Mouse (Mus musculus): Measurements from ENCODE around the gene Smc4. TPM values are rescaled to one million over a fixed set of nuclear protein-coding genes. Genes with fewer than 3 reads are reported as not detected.
"Not testable (repeated sequence)": the region's sequence is repeated elsewhere in the genome, so short reads cannot be mapped to it uniquely, and the experiment has no call there.

The Smc4 gene
- polyA plus RNA-seq, 1 experiment: 11.8 TPM

- no peak for DNase-seq (ENCODE audit: low spot score)
These were observed 12.6 kb downstream of the Smc4 start for GRCm38 (mm10) chr3:69017181-69017580.

GRCm38 (mm10) chr3:69018635-69019034 lies 14.1 kb downstream of the Smc4 start:
- not testable (repeated sequence) for DNase-seq (ENCODE audit: low spot score)

- DNase-seq (ENCODE audit: low spot score): no peak
These were observed 15.7 kb downstream of the Smc4 start for GRCm38 (mm10) chr3:69020285-69020684.

GRCm38 (mm10) chr3:69020764-69021163 lies 16.2 kb downstream of the Smc4 start:
- no peak for DNase-seq (ENCODE audit: low spot score)

GRCm38 (mm10) chr3:69026133-69026783 lies 21.7 kb downstream of the Smc4 start:
- no peak for DNase-seq (ENCODE audit: low spot score)

GRCm38 (mm10) chr3:69040105-69040504 lies 35.6 kb downstream of the Smc4 start:
- no peak for DNase-seq (ENCODE audit: low spot score)

- DNase-seq (ENCODE audit: low spot score): no peak
These were observed 36.8 kb downstream of the Smc4 start for GRCm38 (mm10) chr3:69041298-69041697.

GRCm38 (mm10) chr3:69044167-69044591 lies 39.6 kb downstream of the Smc4 start:
- no peak for DNase-seq (ENCODE audit: low spot score)

- peak; percentile 90 for DNase-seq (ENCODE audit: low spot score)
These were observed 40.3 kb downstream of the Smc4 start, which contains the start of gene Trim59 for GRCm38 (mm10) chr3:69044645-69045399. Trim59 (minus strand) TSS chr3:69044755.

- DNase-seq (ENCODE audit: low spot score): no peak
These were observed 40.8 kb downstream of the Smc4 start for GRCm38 (mm10) chr3:69045400-69045703.

- DNase-seq (ENCODE audit: low spot score): no peak
These were observed 41.2 kb downstream of the Smc4 start for GRCm38 (mm10) chr3:69045750-69046149.

GRCm38 (mm10) chr3:69046509-69046908 lies 42.0 kb downstream of the Smc4 start:
- no peak for DNase-seq (ENCODE audit: low spot score)

GRCm38 (mm10) chr3:69047684-69048083 lies 43.1 kb downstream of the Smc4 start:
- DNase-seq (ENCODE audit: low spot score): no peak

- DNase-seq (ENCODE audit: low spot score): no peak
These were observed 44.5 kb downstream of the Smc4 start for GRCm38 (mm10) chr3:69049011-69049410.

- no peak for DNase-seq (ENCODE audit: low spot score)
These were observed 47.4 kb downstream of the Smc4 start for GRCm38 (mm10) chr3:69051894-69052293.

GRCm38 (mm10) chr3:69054760-69055432 lies 50.4 kb downstream of the Smc4 start:
- DNase-seq (ENCODE audit: low spot score): no peak

- no peak for DNase-seq (ENCODE audit: low spot score)
These were observed 51.3 kb downstream of the Smc4 start for GRCm38 (mm10) chr3:69055871-69056270.

- DNase-seq (ENCODE audit: low spot score): no peak
These were observed 56.1 kb downstream of the Smc4 start for GRCm38 (mm10) chr3:69060672-69061071.

- no peak for DNase-seq (ENCODE audit: low spot score)
These were observed 58.2 kb downstream of the Smc4 start for GRCm38 (mm10) chr3:69062764-69063163.

GRCm38 (mm10) chr3:69064005-69064404 lies 59.5 kb downstream of the Smc4 start:
- no peak for DNase-seq (ENCODE audit: low spot score)
